Mouse (Mus musculus) testis, adult 2 months (tissue): ENCODE results near the gene Ankrd28.

Experiments used
- CTCF ChIP-seq: fragments of 200-500 bp; IDR thresholded peaks from 2 replicates; pipeline ENCODE4 v1.5.1; 2012; ENCODE audit warnings: low read depth, mild to moderate bottlenecking, inconsistent platforms, low read length, moderate library complexity; ENCODE audit not compliant: control insufficient read depth, insufficient read depth, insufficient replicate concordance
- POLR2A ChIP-seq: fragments of 200-500 bp; IDR thresholded peaks from 2 replicates; pipeline ENCODE4 v1.6.1; 2012; ENCODE audit warnings: low read depth, mild to moderate bottlenecking, inconsistent platforms, low read length, moderate library complexity; ENCODE audit not compliant: control insufficient read depth

- TF ChIP-seq CTCF (no peak), POLR2A (no peak)
Observed at GRCm38 (mm10) chr14:31727522-31727921, 102.9 kb downstream of the Ankrd28 start.
